Mouse (Mus musculus) midbrain, embryonic 15.5 days (tissue): ENCODE measurements at regions not wholly inside any gene's neighbourhood (a gene's known extent, or its start where the extent isn't known, plus 50 kb on each side); places are given as distances from the start of the nearest gene placed in this dataset.
"Not testable (repeated sequence)": the region's sequence is repeated elsewhere in the genome, so short reads cannot be mapped to it uniquely, and the experiment has no call there.

Experiments
- ATAC-seq: fragments of 200-750 bp; cut with Nextera tagmentation; replicated peaks from 2 replicates; pipeline ENCODE4 v1.8.0; 2017; ENCODE audit warnings: moderate TSS enrichment
- H3K27ac ChIP-seq: fragments of 300-500 bp; sonication (generic); 2 replicates; pipeline ENCODE4 v1.5.1; 2015; ENCODE audit warnings: mild to moderate bottlenecking, inconsistent platforms
- H3K27me3 ChIP-seq: fragments of 300-500 bp; sonication (generic); replicated peaks from 2 replicates; pipeline ENCODE4 v1.6.1; 2015; ENCODE audit warnings: inconsistent platforms
- H3K36me3 ChIP-seq: fragments of 300-500 bp; sonication (generic); replicated peaks from 2 replicates; pipeline ENCODE4 v1.6.1; 2015; ENCODE audit warnings: inconsistent platforms
- H3K4me1 ChIP-seq: fragments of 300-500 bp; sonication (generic); 2 replicates; pipeline ENCODE4 v1.6.1; 2015; ENCODE audit warnings: inconsistent platforms
- H3K4me2 ChIP-seq: fragments of 300-500 bp; sonication (generic); 2 replicates; pipeline ENCODE4 v1.6.1; 2015; ENCODE audit warnings: inconsistent platforms, mild to moderate bottlenecking, moderate library complexity
- H3K4me3 ChIP-seq: fragments of 300-500 bp; sonication (generic); 2 replicates; pipeline ENCODE4 v1.5.1; 2015; ENCODE audit warnings: mild to moderate bottlenecking, inconsistent platforms
- H3K9ac ChIP-seq: fragments of 300-500 bp; sonication (generic); 2 replicates; pipeline ENCODE4 v1.6.1; 2015; ENCODE audit warnings: mild to moderate bottlenecking, inconsistent platforms
- H3K9me3 ChIP-seq: fragments of 300-500 bp; sonication (generic); 2 replicates; pipeline ENCODE4 v1.6.1; 2016; ENCODE audit warnings: inconsistent platforms
- WGBS: fragments of 180-500 bp; shearing (Covaris S2); methylation state at CpG from one replicate; pipeline ENCODE4 v1.1.7; 2015; ENCODE audit warnings: mixed read lengths; 5-methylcytosine and 5-hydroxymethylcytosine counted together

GRCm38 (mm10) chr3:15040866-15041528 lies 154.9 kb downstream of the Car2 start:
- Histone ChIP-seq H3K27me3 (no peaks in the 10 kb centered on the region), H3K4me2 (no peak overlapping the region), H3K9me3 (no peaks in the 10 kb centered on the region), H3K4me3 (no peak overlapping the region), H3K27ac (no peak overlapping the region), H3K4me1 (no peaks in the 10 kb centered on the region), H3K9ac (no peak overlapping the region), H3K36me3 (no peaks in the 10 kb centered on the region)
- WGBS, result 83% methylated on average over 7 of the region's 7 CpGs
- ATAC-seq, result no peak

GRCm38 (mm10) chr3:15053968-15054367 lies 167.9 kb downstream of the Car2 start:
- Histone ChIP-seq H3K4me3 (no peak overlapping the region), H3K9ac (no peak overlapping the region), H3K27me3 (no peaks in the 10 kb centered on the region), H3K9me3 (peaks cover 3% of the 10 kb centered on the region; the same call in 1 of the 2 replicates), H3K36me3 (no peaks in the 10 kb centered on the region), H3K4me2 (no peak overlapping the region), H3K27ac (no peak overlapping the region), H3K4me1 (no peaks in the 10 kb centered on the region)
- ATAC-seq, result no peak
- WGBS, result 76% methylated on average over 3 of the region's 3 CpGs

- H3K4me1 ChIP-seq, H3K27me3 ChIP-seq, H3K9ac ChIP-seq, H3K4me2 ChIP-seq, H3K27ac ChIP-seq, H3K9me3 ChIP-seq, H3K4me3 ChIP-seq, ATAC-seq, H3K36me3 ChIP-seq: not testable (repeated sequence)
- 93% methylated on average over 8 of the region's 8 CpGs for WGBS
Observed at GRCm38 (mm10) chr3:15055516-15056256, 169.6 kb downstream of the Car2 start.

- not testable (repeated sequence) for H3K9ac ChIP-seq, H3K4me2 ChIP-seq, H3K27ac ChIP-seq, ATAC-seq, H3K27me3 ChIP-seq, H3K36me3 ChIP-seq, H3K4me1 ChIP-seq, H3K9me3 ChIP-seq, H3K4me3 ChIP-seq
- 75% methylated on average over 5 of the region's 5 CpGs for WGBS
Observed at GRCm38 (mm10) chr3:15056788-15057585, 170.9 kb downstream of the Car2 start.

- H3K27ac ChIP-seq, result no peak overlapping the region
- WGBS, result 83% methylated on average over 3 of the region's 3 CpGs
- H3K27me3 ChIP-seq, result no peaks in the 10 kb centered on the region
- no peak overlapping the region for H3K9ac ChIP-seq
- H3K4me1 ChIP-seq, result no peaks in the 10 kb centered on the region
- no peaks in the 10 kb centered on the region for H3K36me3 ChIP-seq
- H3K4me2 ChIP-seq, result no peak overlapping the region
- H3K9me3 ChIP-seq, result no peaks in the 10 kb centered on the region
- H3K4me3 ChIP-seq, result no peak overlapping the region
- ATAC-seq, result no peak
Observed at GRCm38 (mm10) chr3:15065681-15066080, 179.6 kb downstream of the Car2 start.

GRCm38 (mm10) chr3:15068256-15068655 lies 182.2 kb downstream of the Car2 start:
- H3K9me3 ChIP-seq, result no peaks in the 10 kb centered on the region
- no peak for ATAC-seq
- no peak overlapping the region for H3K4me3 ChIP-seq
- H3K4me2 ChIP-seq, result no peak overlapping the region
- no peak overlapping the region for H3K9ac ChIP-seq
- H3K27me3 ChIP-seq, result no peaks in the 10 kb centered on the region
- no peaks in the 10 kb centered on the region for H3K4me1 ChIP-seq
- H3K27ac ChIP-seq, result no peak overlapping the region
- H3K36me3 ChIP-seq, result no peaks in the 10 kb centered on the region
- WGBS, result 83% methylated on average over 3 of the region's 3 CpGs

GRCm38 (mm10) chr3:15071030-15071883 lies 185.2 kb downstream of the Car2 start:
- H3K9me3 ChIP-seq, result no peaks in the 10 kb centered on the region
- no peaks in the 10 kb centered on the region for H3K4me1 ChIP-seq
- WGBS, result 79% methylated on average over 6 of the region's 6 CpGs
- no peak overlapping the region for H3K9ac ChIP-seq
- no peaks in the 10 kb centered on the region for H3K36me3 ChIP-seq
- ATAC-seq, result no peak
- no peak overlapping the region for H3K4me2 ChIP-seq
- no peaks in the 10 kb centered on the region for H3K27me3 ChIP-seq
- no peak overlapping the region for H3K27ac ChIP-seq
- H3K4me3 ChIP-seq, result no peak overlapping the region

- Histone ChIP-seq H3K4me2 (no peak overlapping the region), H3K27me3 (no peaks in the 10 kb centered on the region), H3K27ac (no peak overlapping the region), H3K36me3 (no peaks in the 10 kb centered on the region), H3K4me3 (no peak overlapping the region), H3K9me3 (no peaks in the 10 kb centered on the region), H3K9ac (no peak overlapping the region), H3K4me1 (no peaks in the 10 kb centered on the region)
- WGBS, result 92% methylated on average over 2 of the region's 2 CpGs
- no peak for ATAC-seq
Observed at GRCm38 (mm10) chr3:15073405-15073804, 187.3 kb downstream of the Car2 start.

- Histone ChIP-seq H3K4me3 (no peak overlapping the region), H3K9ac (no peak overlapping the region), H3K36me3 (no peaks in the 10 kb centered on the region), H3K27me3 (no peaks in the 10 kb centered on the region), H3K27ac (no peak overlapping the region), H3K9me3 (no peaks in the 10 kb centered on the region), H3K4me1 (no peaks in the 10 kb centered on the region), H3K4me2 (no peak overlapping the region)
- ATAC-seq, result no peak
- 72% methylated on average over 1 of the region's 1 CpGs for WGBS
Observed at GRCm38 (mm10) chr3:15073847-15074246, 187.8 kb downstream of the Car2 start.

GRCm38 (mm10) chr3:15074949-15075348 lies 188.9 kb downstream of the Car2 start:
- Histone ChIP-seq H3K9me3 (no peaks in the 10 kb centered on the region), H3K9ac (no peak overlapping the region), H3K4me3 (no peak overlapping the region), H3K4me1 (no peaks in the 10 kb centered on the region), H3K4me2 (no peak overlapping the region), H3K27me3 (no peaks in the 10 kb centered on the region), H3K36me3 (no peaks in the 10 kb centered on the region), H3K27ac (no peak overlapping the region)
- ATAC-seq, result no peak

- no peaks in the 10 kb centered on the region for H3K9me3 ChIP-seq
- no peak overlapping the region for H3K27ac ChIP-seq
- H3K4me3 ChIP-seq, result no peak overlapping the region
- no peak overlapping the region for H3K4me2 ChIP-seq
- 84% methylated on average over 1 of the region's 1 CpGs for WGBS
- no peak for ATAC-seq
- no peaks in the 10 kb centered on the region for H3K4me1 ChIP-seq
- H3K36me3 ChIP-seq, result no peaks in the 10 kb centered on the region
- no peak overlapping the region for H3K9ac ChIP-seq
- no peaks in the 10 kb centered on the region for H3K27me3 ChIP-seq
Observed at GRCm38 (mm10) chr3:15090124-15090523, 204.1 kb downstream of the Car2 start.
